Mouse (Mus musculus) neural tube, embryonic 15.5 days (tissue): ENCODE results near the gene Herc1. TPM values are rescaled to one million over a fixed set of nuclear protein-coding genes. Genes with fewer than 3 reads are reported as not detected.

ENCODE experiments used
- ATAC-seq: fragments of 200-750 bp; cut with Nextera tagmentation; 2 replicates; pipeline ENCODE4 v1.8.0; 2017; ENCODE audit warnings: mild to moderate bottlenecking, moderate TSS enrichment, moderate library complexity; ENCODE audit not compliant: low FRiP score
- H3K27ac ChIP-seq: fragments of 300-500 bp; sonication (generic); replicated peaks from 2 replicates; pipeline ENCODE4 v1.5.1; 2015; ENCODE audit warnings: mild to moderate bottlenecking, inconsistent platforms
- H3K27me3 ChIP-seq: fragments of 300-500 bp; sonication (generic); replicated peaks from 2 replicates; pipeline ENCODE4 v1.6.1; 2015; ENCODE audit warnings: inconsistent platforms
- H3K36me3 ChIP-seq: fragments of 300-500 bp; sonication (generic); 2 replicates; pipeline ENCODE4 v1.6.1; 2015; ENCODE audit warnings: inconsistent platforms
- H3K4me1 ChIP-seq: fragments of 300-500 bp; sonication (generic); 2 replicates; pipeline ENCODE4 v1.6.1; 2015; ENCODE audit warnings: inconsistent platforms
- H3K4me2 ChIP-seq: fragments of 300-500 bp; sonication (generic); 2 replicates; pipeline ENCODE4 v1.6.1; 2015; ENCODE audit warnings: inconsistent platforms, mild to moderate bottlenecking, moderate library complexity
- H3K4me3 ChIP-seq: fragments of 300-500 bp; sonication (generic); replicated peaks from 2 replicates; pipeline ENCODE4 v1.5.1; 2015; ENCODE audit warnings: mild to moderate bottlenecking, inconsistent platforms
- H3K9ac ChIP-seq: fragments of 300-500 bp; sonication (generic); replicated peaks from 2 replicates; pipeline ENCODE4 v1.6.1; 2015; ENCODE audit warnings: mild to moderate bottlenecking, inconsistent platforms
- H3K9me3 ChIP-seq: fragments of 300-500 bp; sonication (generic); replicated peaks from 2 replicates; pipeline ENCODE4 v1.6.1; 2016; ENCODE audit warnings: inconsistent platforms
- WGBS: fragments of 180-500 bp; shearing (Covaris S2); methylation state at CpG from one replicate; pipeline ENCODE4 v1.1.7; 2015; ENCODE audit warnings: mixed read lengths; 5-methylcytosine and 5-hydroxymethylcytosine counted together
- polyA plus RNA-seq: library from polyadenylated mRNA; unstranded; fragments of >200 nt; fragmentation: Nextera tagmentation; extraction: Ambion mirVana; gene quantifications from 2 replicates; pipeline ENCODE4 v1.2.1, GENCODE M21; 2015

The Herc1 gene
- polyA plus RNA-seq, 1 experiment from 2014 or later, result 42.0 TPM

DNA sequence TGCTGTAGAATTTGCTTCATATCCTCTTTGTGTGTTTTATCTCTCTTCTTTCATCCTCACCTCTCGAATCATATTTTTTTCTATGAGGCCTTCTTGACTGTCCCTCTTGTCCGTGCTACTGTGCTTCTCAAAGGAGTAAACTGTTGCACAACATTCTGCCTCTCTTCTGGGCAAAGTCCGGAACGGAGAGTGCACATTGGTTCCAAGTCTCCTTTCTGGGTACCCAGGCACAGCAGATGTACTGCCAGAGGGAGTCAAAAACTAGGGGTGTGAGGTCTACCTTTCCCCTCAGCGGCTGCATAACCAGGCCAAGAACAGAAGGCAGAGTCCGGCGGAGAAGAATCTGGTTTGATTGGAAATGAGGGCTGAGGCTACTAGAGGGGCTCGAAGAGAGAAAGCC, 89.8 kb downstream of the Herc1 start:
- H3K9me3 ChIP-seq, result no peaks in the 10 kb centered on the region
- H3K36me3 ChIP-seq, result peaks cover 39% of the 10 kb centered on the region
- no peaks in the 10 kb centered on the region for H3K27me3 ChIP-seq
- H3K4me3 ChIP-seq, result no peak overlapping the region
- H3K9ac ChIP-seq, result no peak overlapping the region
- no peak overlapping the region for H3K27ac ChIP-seq
- 96% methylated on average over 8 of the region's 8 CpGs for WGBS
- ATAC-seq, result no peak
- H3K4me1 ChIP-seq, result no peaks in the 10 kb centered on the region
- H3K4me2 ChIP-seq, result no peak overlapping the region

DNA sequence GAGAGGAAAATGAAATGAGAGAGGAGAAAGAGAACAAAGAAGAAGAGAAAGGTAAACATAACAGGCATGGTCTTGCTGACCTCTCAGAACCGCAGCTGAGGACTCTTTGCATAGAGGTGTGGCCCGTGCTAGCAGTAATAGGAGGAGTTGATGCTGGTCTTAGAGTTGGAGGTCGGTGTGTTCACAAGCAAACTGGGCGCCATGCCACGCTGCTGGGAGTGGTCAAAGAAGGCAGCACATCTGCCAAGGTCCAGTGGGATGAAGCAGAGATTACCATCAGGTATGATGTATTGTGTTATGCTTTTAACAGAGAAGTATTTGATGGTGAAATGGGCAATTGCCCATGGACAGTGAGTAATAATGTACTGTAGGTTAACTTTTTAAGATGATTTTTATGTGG, 98.0 kb downstream of the Herc1 start:
- H3K36me3 ChIP-seq, result peaks cover 50% of the 10 kb centered on the region
- no peak for ATAC-seq
- H3K9me3 ChIP-seq, result no peaks in the 10 kb centered on the region
- H3K27me3 ChIP-seq, result no peaks in the 10 kb centered on the region
- no peak overlapping the region for H3K9ac ChIP-seq
- no peak overlapping the region for H3K4me3 ChIP-seq
- H3K27ac ChIP-seq, result no peak overlapping the region
- WGBS, result 88% methylated on average over 5 of the region's 5 CpGs
- H3K4me2 ChIP-seq, result no peak overlapping the region
- H3K4me1 ChIP-seq, result no peaks in the 10 kb centered on the region

DNA sequence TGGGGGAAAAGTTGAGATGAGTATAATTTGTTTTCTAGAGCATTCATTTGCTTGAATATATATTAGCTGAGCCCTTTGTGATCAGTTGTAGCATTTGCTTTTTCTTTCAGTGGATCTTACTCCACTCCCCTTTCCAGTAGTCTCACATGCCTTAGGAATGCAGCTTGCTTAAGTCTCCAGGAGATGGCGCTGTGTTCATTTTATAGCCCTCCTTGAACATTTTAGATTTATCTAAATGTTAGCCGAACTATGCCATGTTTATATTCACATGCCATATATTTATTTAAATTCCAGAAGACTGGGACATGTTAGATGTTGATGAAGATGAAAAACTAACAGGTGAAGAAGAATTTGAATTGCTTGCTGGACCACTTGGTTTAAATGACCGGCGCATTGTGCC, 114.8 kb downstream of the Herc1 start:
- 59% methylated on average over 4 of the region's 4 CpGs for WGBS
- no peak overlapping the region for H3K4me2 ChIP-seq
- no peak overlapping the region for H3K4me3 ChIP-seq
- H3K27ac ChIP-seq, result no peak overlapping the region
- no peaks in the 10 kb centered on the region for H3K9me3 ChIP-seq
- no peaks in the 10 kb centered on the region for H3K27me3 ChIP-seq
- H3K36me3 ChIP-seq, result peaks cover 52% of the 10 kb centered on the region
- no peak for ATAC-seq
- H3K9ac ChIP-seq, result no peak overlapping the region
- H3K4me1 ChIP-seq, result no peaks in the 10 kb centered on the region

DNA sequence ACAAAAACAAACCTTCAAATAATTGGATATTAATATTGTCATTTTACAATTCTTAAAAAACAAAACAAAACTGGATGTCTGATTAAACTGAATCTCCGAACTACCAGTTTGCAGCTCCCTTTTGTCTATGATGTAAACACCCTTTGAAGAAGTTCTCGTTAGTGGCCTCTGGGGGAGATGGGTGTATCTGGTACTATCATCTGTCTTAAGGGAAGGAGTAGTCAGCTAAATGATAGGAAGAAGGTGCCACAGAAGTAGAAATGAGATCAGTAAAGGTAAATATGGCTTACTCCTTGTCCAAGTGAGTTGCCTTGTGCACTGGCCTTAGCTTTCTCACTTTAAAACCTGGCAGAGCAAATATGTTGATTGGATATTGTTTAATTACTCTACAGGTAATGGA, 127.5 kb downstream of the Herc1 start:
- H3K36me3 ChIP-seq, result peaks cover 38% of the 10 kb centered on the region
- 83% methylated on average over 2 of the region's 2 CpGs for WGBS

DNA sequence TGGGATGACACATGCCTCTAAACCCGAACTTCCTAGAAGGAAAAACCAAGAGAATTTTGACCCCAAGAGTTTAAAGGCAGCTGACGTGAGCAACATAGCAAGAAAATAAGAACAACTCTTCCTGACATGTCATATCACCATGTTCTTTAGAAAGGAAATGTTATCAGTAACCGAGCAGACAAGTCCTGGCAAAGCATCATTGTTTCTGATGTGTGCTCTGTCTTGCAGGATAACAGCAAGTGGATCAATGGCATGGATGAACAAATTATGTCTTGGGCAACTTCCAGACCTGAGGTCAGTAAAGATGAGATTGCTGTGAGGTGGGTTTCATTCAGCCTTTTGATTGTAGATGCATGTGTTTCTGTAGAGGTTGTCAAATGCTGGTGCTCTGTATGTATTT, 133.2 kb downstream of the Herc1 start:
- no peak for ATAC-seq
- no peak overlapping the region for H3K27ac ChIP-seq
- no peak overlapping the region for H3K4me2 ChIP-seq
- H3K9me3 ChIP-seq, result no peaks in the 10 kb centered on the region
- peaks cover 67% of the 10 kb centered on the region for H3K36me3 ChIP-seq
- H3K9ac ChIP-seq, result no peak overlapping the region
- 92% methylated on average over 3 of the region's 3 CpGs for WGBS
- H3K4me1 ChIP-seq, result no peaks in the 10 kb centered on the region
- H3K27me3 ChIP-seq, result no peaks in the 10 kb centered on the region
- no peak overlapping the region for H3K4me3 ChIP-seq

More for the DNA sequence above, 127.5 kb downstream of the Herc1 start:
- Histone ChIP-seq H3K27me3 (no peaks in the 10 kb centered on the region), H3K27ac (no peak overlapping the region), H3K9me3 (no peaks in the 10 kb centered on the region), H3K9ac (no peak overlapping the region), H3K4me1 (no peaks in the 10 kb centered on the region), H3K4me2 (no peak overlapping the region), H3K4me3 (no peak overlapping the region)
- ATAC-seq, result no peak

DNA sequence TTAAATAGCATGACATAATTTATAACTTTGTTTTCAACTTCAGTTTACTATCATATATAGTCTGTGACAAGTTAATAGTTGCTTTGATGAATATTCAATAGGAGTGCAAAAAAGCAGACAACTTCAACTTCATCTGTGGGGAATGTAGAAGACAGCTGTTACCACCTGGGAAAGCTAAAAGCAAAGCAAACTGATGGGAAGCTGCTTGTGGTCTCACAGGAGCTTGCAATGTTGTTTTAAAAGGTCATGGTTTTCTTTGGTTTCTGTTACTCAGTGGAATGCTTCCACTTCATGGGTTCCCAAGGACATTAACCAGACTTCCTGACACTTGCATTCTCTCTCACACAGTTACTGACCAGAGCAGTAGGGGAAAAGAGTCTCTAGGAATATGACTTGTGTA, 138.5 kb downstream of the Herc1 start:
- Histone ChIP-seq H3K9ac (no peak overlapping the region), H3K9me3 (no peaks in the 10 kb centered on the region), H3K4me3 (no peak overlapping the region), H3K27me3 (no peaks in the 10 kb centered on the region), H3K27ac (no peak overlapping the region), H3K4me1 (no peaks in the 10 kb centered on the region), H3K4me2 (no peak overlapping the region), H3K36me3 (peaks cover 85% of the 10 kb centered on the region)
- ATAC-seq, result no peak

DNA sequence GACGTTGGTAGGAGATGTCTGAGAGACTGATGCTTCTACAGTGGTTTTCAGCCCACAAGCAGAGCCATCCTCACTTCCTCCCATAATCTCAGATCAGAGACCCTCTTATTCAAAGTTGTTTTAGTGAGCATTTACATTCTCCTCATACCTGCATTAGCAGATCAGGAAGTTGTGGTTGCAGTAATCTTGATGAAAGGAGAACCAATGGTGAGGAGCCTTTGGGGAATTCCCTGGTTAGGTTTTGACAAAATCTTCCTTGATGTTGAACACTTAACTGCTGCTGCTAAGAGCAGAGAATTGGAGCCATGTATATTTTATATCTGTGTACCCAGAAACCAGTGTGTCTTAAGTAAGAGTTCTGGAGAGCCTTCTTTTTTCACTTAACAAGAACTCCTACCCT, 142.1 kb downstream of the Herc1 start:
- WGBS, result 91% methylated on average over 1 of the region's 1 CpGs
- H3K4me2 ChIP-seq, result no peak overlapping the region
- H3K36me3 ChIP-seq, result peaks cover 85% of the 10 kb centered on the region
- H3K4me1 ChIP-seq, result no peaks in the 10 kb centered on the region
- no peak for ATAC-seq
- no peak overlapping the region for H3K9ac ChIP-seq
- H3K27me3 ChIP-seq, result no peaks in the 10 kb centered on the region
- H3K4me3 ChIP-seq, result no peak overlapping the region
- H3K27ac ChIP-seq, result no peak overlapping the region
- H3K9me3 ChIP-seq, result no peaks in the 10 kb centered on the region

DNA sequence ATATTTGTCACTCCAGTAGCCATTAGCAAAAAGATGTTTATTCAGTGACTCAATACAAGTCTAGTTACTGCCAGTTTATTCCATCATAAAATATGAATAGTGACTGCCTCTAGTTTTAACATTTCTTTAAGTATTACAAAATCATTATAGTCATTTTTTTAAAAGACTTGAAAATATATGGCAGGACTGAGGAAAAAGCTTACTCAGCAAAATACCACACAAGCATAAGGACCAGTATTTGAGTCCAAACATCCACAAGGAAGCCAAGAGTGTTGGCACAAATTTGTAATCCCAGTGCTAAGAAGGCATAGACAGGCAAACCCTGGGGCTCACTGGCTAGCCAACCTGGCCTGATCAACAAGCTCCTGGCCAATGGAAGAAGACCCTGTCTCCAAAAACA, 143.7 kb downstream of the Herc1 start:
- peaks cover 85% of the 10 kb centered on the region for H3K36me3 ChIP-seq
- no peak overlapping the region for H3K27ac ChIP-seq
- H3K9ac ChIP-seq, result no peak overlapping the region
- H3K27me3 ChIP-seq, result no peaks in the 10 kb centered on the region
- H3K9me3 ChIP-seq, result no peaks in the 10 kb centered on the region
- H3K4me1 ChIP-seq, result no peaks in the 10 kb centered on the region
- no peak overlapping the region for H3K4me2 ChIP-seq
- H3K4me3 ChIP-seq, result no peak overlapping the region
- no peak for ATAC-seq

DNA sequence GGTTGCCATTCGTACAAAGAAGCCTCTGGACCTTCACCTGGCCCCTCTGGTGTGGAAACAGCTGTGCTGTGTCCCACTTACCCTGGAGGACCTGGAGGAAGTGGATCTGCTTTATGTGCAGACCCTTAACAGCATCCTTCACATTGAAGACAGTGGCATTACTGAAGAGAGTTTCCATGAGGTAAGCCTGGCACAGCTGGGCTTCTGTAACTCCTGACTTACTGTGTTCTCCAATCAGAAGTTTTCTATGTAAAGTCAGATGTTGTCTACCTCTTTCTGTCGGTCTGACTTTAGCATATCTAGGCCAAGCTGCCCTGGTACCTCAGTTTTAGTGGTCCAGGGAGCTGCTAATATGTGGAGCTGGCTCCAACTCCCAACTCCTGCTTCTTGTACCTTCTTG, 151.0 kb downstream of the Herc1 start:
- Histone ChIP-seq H3K27me3 (no peaks in the 10 kb centered on the region), H3K4me1 (no peaks in the 10 kb centered on the region), H3K4me3 (no peak overlapping the region), H3K9me3 (no peaks in the 10 kb centered on the region), H3K9ac (no peak overlapping the region), H3K27ac (no peak overlapping the region), H3K4me2 (no peak overlapping the region), H3K36me3 (peaks cover 78% of the 10 kb centered on the region)
- WGBS, result 82% methylated on average over 2 of the region's 2 CpGs
- ATAC-seq, result no peak

DNA sequence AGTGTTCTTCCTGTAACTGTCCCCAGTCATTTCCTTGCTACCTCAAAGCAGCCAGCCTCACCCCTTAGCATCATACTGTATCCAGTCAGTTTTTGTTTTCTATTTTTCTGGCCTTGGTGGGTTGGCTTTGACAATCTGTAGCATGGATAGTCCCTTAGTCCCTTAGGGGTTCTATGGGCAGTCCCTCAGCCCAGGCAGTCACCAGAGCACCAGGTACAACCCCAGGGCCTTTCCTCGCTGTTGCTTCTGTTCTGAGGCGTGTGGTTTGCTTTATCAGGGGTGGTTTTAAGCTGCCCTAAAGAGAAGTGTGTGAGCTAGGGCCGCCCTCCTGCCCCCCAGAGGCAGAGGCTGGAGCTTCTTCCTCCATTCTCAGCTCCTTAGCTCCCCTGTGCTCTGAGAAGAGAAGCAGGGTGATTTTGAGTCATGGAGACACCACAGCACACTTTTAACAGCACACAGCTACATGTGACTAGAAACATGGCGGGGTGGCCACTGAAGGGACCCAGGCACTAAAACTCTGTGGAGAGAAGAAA, 153.7 kb downstream of the Herc1 start:
- no peak for ATAC-seq
- no peaks in the 10 kb centered on the region for H3K27me3 ChIP-seq
- no peaks in the 10 kb centered on the region for H3K4me1 ChIP-seq
- H3K4me3 ChIP-seq, result no peak overlapping the region
- H3K27ac ChIP-seq, result no peak overlapping the region
- peaks cover 81% of the 10 kb centered on the region for H3K36me3 ChIP-seq
- no peak overlapping the region for H3K9ac ChIP-seq
- H3K9me3 ChIP-seq, result no peaks in the 10 kb centered on the region
- WGBS, result 88% methylated on average over 4 of the region's 4 CpGs
- no peak overlapping the region for H3K4me2 ChIP-seq

DNA sequence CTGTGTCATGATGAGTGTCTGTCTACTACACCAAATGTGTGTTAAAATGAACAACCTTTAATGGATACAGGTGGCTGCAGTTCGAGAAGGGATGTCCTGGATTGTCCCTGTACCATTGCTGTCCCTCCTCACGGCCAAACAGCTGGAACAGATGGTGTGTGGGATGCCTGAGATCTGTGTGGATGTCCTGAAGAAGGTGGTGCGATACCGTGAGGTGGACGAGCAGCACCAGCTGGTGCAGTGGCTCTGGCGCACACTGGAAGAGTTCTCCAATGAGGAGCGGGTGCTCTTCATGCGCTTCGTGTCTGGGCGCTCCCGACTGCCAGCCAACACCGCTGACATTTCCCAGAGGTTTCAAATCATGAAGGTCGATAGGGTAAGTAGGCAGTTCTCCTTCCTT, 154.3 kb downstream of the Herc1 start:
- H3K4me3 ChIP-seq, result no peak overlapping the region
- no peaks in the 10 kb centered on the region for H3K4me1 ChIP-seq
- no peaks in the 10 kb centered on the region for H3K9me3 ChIP-seq
- H3K9ac ChIP-seq, result no peak overlapping the region
- no peaks in the 10 kb centered on the region for H3K27me3 ChIP-seq
- WGBS, result 81% methylated on average over 13 of the region's 13 CpGs
- H3K27ac ChIP-seq, result 0 out of 2 replicates have a peak overlapping the region, but pooled peaks have one; percentile 23
- no peak for ATAC-seq
- no peak overlapping the region for H3K4me2 ChIP-seq
- H3K36me3 ChIP-seq, result peaks cover 87% of the 10 kb centered on the region

DNA sequence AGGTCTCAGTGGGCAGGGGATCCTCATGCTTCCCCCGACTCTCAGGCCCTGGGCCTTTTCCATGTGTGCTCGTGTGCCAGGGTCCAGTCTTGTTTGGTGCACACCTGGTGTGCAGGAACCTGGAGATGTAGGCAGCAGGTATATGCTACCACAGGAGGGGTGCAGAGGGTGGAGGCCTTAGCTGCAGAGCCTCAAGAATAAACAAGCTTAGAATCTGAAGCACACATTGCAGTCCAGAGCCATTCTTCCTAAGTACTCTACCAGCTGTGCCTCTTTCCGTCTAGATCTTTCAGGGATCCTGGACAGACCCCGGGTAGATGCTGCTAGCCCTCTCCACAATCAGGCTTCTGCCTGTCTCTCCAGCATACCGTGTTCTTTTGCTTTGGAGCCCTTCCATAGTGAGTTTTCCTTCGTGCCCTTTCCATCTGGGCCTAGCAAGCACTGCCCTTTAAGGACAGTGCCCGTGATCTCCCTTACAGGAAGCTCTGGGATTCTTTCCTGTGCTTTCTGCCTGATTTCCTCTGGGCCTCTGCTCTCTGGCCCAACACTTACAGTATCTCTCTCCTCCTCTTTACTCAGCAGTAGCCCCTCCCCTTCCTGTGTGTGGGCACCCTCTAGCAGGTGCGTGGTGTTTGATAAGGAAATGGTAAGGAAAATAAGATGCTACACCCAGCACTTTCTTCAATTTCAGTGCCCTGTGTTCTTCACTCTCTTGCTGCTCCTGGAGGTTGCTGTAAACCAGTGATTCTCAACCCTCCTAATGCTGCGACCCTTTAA, 155.1 kb downstream of the Herc1 start:
- Histone ChIP-seq H3K36me3 (peaks cover 84% of the 10 kb centered on the region), H3K9ac (no peak overlapping the region)
- 53% methylated on average over 9 of the region's 9 CpGs for WGBS

More for the DNA sequence above, 155.1 kb downstream of the Herc1 start:
- ATAC-seq, result no peak
- Histone ChIP-seq H3K9me3 (no peaks in the 10 kb centered on the region), H3K4me2 (no peak overlapping the region), H3K4me3 (no peak overlapping the region), H3K27me3 (no peaks in the 10 kb centered on the region), H3K27ac (peak overlapping the region; percentile 23; the same call in 1 of the 2 replicates), H3K4me1 (peaks cover 4% of the 10 kb centered on the region)
